Mouse (Mus musculus) midbrain, embryonic 14.5 days (tissue): ENCODE measurements at regions not wholly inside any gene's neighbourhood (a gene's known extent, or its start where the extent isn't known, plus 50 kb on each side); places are given as distances from the start of the nearest gene placed in this dataset.

Experiments used
- ATAC-seq: fragments of 200-750 bp; cut with Nextera tagmentation; 2 replicates; pipeline ENCODE4 v1.8.0; 2017; ENCODE audit warnings: moderate number of reproducible peaks, moderate library complexity; ENCODE audit not compliant: low FRiP score, low TSS enrichment
- DNase-seq: peaks from one replicate; pipeline ENCODE4 v3.0.0-alpha.2; 2015
- H3K27ac ChIP-seq: fragments of 300-500 bp; sonication (generic); replicated peaks from 2 replicates; pipeline ENCODE4 v1.5.1; 2014; ENCODE audit warnings: mild to moderate bottlenecking, low read depth, low read length, moderate library complexity
- H3K27me3 ChIP-seq: fragments of 300-500 bp; sonication (generic); 2 replicates; pipeline ENCODE4 v1.6.1; 2014; ENCODE audit warnings: low read length, control low read depth, mixed read lengths; ENCODE audit not compliant: control insufficient read depth, insufficient read depth
- H3K36me3 ChIP-seq: fragments of 300-500 bp; sonication (generic); 2 replicates; pipeline ENCODE4 v1.6.1; 2014; ENCODE audit warnings: low read length, control low read depth; ENCODE audit not compliant: control insufficient read depth, insufficient read depth
- H3K4me1 ChIP-seq: fragments of 300-500 bp; sonication (generic); 2 replicates; pipeline ENCODE4 v1.6.1; 2014; ENCODE audit warnings: mild to moderate bottlenecking, antibody characterized with exemption, low read length, control low read depth; ENCODE audit not compliant: control insufficient read depth, insufficient read depth
- H3K4me2 ChIP-seq: fragments of 300-500 bp; sonication (generic); 2 replicates; pipeline ENCODE4 v1.6.1; 2014; ENCODE audit warnings: mild to moderate bottlenecking, low read length, moderate library complexity
- H3K4me3 ChIP-seq: fragments of 300-500 bp; sonication (generic); replicated peaks from 2 replicates; pipeline ENCODE4 v1.5.1; 2014; ENCODE audit warnings: low read depth, low read length
- H3K9ac ChIP-seq: fragments of 300-500 bp; sonication (generic); replicated peaks from 2 replicates; pipeline ENCODE4 v1.6.1; 2014; ENCODE audit warnings: mild to moderate bottlenecking, low read length, moderate library complexity
- H3K9me3 ChIP-seq: fragments of 300-500 bp; sonication (generic); 2 replicates; pipeline ENCODE4 v1.6.1; 2016; ENCODE audit warnings: low read length, control low read depth, mixed read lengths; ENCODE audit not compliant: control insufficient read depth
- WGBS: fragments of 180-500 bp; shearing (Covaris S2); extraction: QIAGEN DNeasy Blood & Tissue Kit; methylation state at CpG from one replicate; pipeline ENCODE4 v1.1.7; 2014; 5-methylcytosine and 5-hydroxymethylcytosine counted together

GRCm38 (mm10) chr14:97403176-97403795 lies 766.3 kb downstream of the Dach1 start:
- H3K4me3 ChIP-seq, result no peak overlapping the region
- H3K4me2 ChIP-seq, result no peak overlapping the region
- WGBS, result 58% methylated on average over 3 of the region's 3 CpGs
- no peaks in the 10 kb centered on the region for H3K9me3 ChIP-seq
- no peaks in the 10 kb centered on the region for H3K36me3 ChIP-seq
- ATAC-seq, result no peak
- no peak overlapping the region for H3K9ac ChIP-seq
- H3K27me3 ChIP-seq, result no peaks in the 10 kb centered on the region
- H3K4me1 ChIP-seq, result no peaks in the 10 kb centered on the region
- DNase-seq, result no peak
- H3K27ac ChIP-seq, result no peak overlapping the region

DNA sequence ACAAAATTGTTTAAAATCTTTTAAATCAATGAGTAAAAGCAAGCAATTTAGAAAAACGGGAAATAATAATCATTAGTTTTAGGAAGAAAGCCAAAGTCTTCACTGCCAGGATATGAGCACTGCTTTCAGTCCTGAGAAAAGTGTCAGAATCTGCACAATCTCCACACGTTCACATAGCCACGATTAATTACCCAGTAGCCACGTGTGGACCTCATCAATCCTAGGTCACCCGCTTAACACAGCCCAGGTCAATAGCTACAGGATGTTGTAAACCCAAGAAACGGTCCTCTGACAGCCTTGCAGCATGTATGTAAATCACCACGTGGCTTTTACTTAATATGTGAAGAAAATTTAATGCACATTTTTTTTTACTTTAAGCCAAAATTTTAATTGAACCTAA lies 773.2 kb downstream of the Dach1 start:
- Histone ChIP-seq H3K4me1 (0 out of 2 replicates have a peak, but pooled peaks cover 3% of the 10 kb centered on the region), H3K9me3 (no peaks in the 10 kb centered on the region), H3K9ac (no peak overlapping the region), H3K27ac (no peak overlapping the region), H3K27me3 (no peaks in the 10 kb centered on the region), H3K4me2 (no peak overlapping the region), H3K36me3 (no peaks in the 10 kb centered on the region), H3K4me3 (no peak overlapping the region)
- ATAC-seq (no peak), DNase-seq (peak; percentile 11)
- WGBS, result 60% methylated on average over 7 of the region's 7 CpGs

DNA sequence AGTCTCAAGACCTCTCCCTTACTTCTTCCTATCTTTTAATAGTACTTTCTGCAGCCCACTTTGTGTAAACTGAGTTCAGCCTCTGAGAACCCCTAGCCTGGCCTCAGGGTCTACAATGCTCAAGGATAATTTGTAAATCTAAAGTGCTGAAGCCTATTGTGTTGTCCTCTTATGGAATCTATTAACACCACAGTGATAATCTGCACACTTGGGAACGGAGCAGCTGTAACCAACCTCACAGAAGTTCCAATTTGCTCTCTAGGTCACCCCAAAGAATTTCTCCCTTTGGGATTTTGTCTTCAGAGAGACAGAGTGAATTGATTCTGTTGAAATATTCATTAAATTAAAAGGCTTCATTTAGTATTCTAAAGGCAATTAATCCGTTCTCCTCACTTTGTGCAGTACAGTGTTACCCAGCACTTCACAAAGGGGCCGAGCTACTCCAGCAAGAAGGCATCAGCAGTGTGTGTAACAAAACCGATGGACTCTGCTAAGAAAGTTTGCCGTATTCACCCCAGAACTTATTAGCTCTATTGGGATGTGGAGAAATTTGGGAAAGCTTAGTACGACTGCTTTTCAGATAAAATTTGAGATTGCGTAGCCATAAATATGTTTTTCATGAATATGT lies 773.7 kb downstream of the Dach1 start:
- 0 out of 2 replicates have a peak, but pooled peaks have one; percentile 40 for ATAC-seq
- H3K36me3 ChIP-seq, result no peaks in the 10 kb centered on the region
- H3K27ac ChIP-seq, result no peak overlapping the region
- H3K4me1 ChIP-seq, result 0 out of 2 replicates have a peak, but pooled peaks cover 3% of the 10 kb centered on the region
- H3K27me3 ChIP-seq, result no peaks in the 10 kb centered on the region
- WGBS, result 37% methylated on average over 7 of the region's 7 CpGs
- no peak overlapping the region for H3K4me3 ChIP-seq
- no peak overlapping the region for H3K4me2 ChIP-seq
- no peaks in the 10 kb centered on the region for H3K9me3 ChIP-seq
- H3K9ac ChIP-seq, result no peak overlapping the region
- DNase-seq, result peak; percentile 28

- Histone ChIP-seq H3K27me3 (no peaks in the 10 kb centered on the region), H3K36me3 (no peaks in the 10 kb centered on the region), H3K4me2 (no peak overlapping the region), H3K4me1 (no peaks in the 10 kb centered on the region), H3K9ac (no peak overlapping the region), H3K4me3 (no peak overlapping the region), H3K27ac (no peak overlapping the region), H3K9me3 (no peaks in the 10 kb centered on the region)
- 72% methylated on average over 2 of the region's 2 CpGs for WGBS
- ATAC-seq, result no peak
- DNase-seq, result no peak
These were observed 780.6 kb downstream of the Dach1 start for GRCm38 (mm10) chr14:97389005-97389404.

GRCm38 (mm10) chr14:97380131-97380530 lies 789.4 kb downstream of the Dach1 start:
- Histone ChIP-seq H3K4me3 (no peak overlapping the region), H3K9ac (no peak overlapping the region), H3K4me2 (no peak overlapping the region), H3K4me1 (no peaks in the 10 kb centered on the region), H3K27ac (no peak overlapping the region), H3K9me3 (no peaks in the 10 kb centered on the region), H3K36me3 (no peaks in the 10 kb centered on the region), H3K27me3 (no peaks in the 10 kb centered on the region)
- 84% methylated on average over 3 of the region's 3 CpGs for whole genome bisulfite sequencing
- DNase-seq (no peak), ATAC-seq (no peak)

GRCm38 (mm10) chr14:97356915-97357314 lies 812.6 kb downstream of the Dach1 start:
- ATAC-seq (no peak), DNase-seq (no peak)
- no peak overlapping the region for H3K9ac ChIP-seq
- no peaks in the 10 kb centered on the region for H3K36me3 ChIP-seq
- H3K27ac ChIP-seq, result no peak overlapping the region
- H3K4me3 ChIP-seq, result no peak overlapping the region
- no peak overlapping the region for H3K4me2 ChIP-seq
- no peaks in the 10 kb centered on the region for H3K27me3 ChIP-seq
- H3K9me3 ChIP-seq, result no peaks in the 10 kb centered on the region
- H3K4me1 ChIP-seq, result no peaks in the 10 kb centered on the region
- WGBS, result 82% methylated on average over 7 of the region's 7 CpGs

- no peak overlapping the region for H3K9ac ChIP-seq
- H3K4me3 ChIP-seq, result no peak overlapping the region
- no peaks in the 10 kb centered on the region for H3K27me3 ChIP-seq
- H3K9me3 ChIP-seq, result no peaks in the 10 kb centered on the region
- no peak overlapping the region for H3K4me2 ChIP-seq
- no peak overlapping the region for H3K27ac ChIP-seq
- no peak for ATAC-seq
- WGBS, result 80% methylated on average over 2 of the region's 2 CpGs
- no peak for DNase-seq
- no peaks in the 10 kb centered on the region for H3K4me1 ChIP-seq
- no peaks in the 10 kb centered on the region for H3K36me3 ChIP-seq
These were observed 821.6 kb downstream of the Dach1 start for GRCm38 (mm10) chr14:97347970-97348369.

- peak; percentile 85 for DNase-seq
- H3K27ac ChIP-seq, result no peak overlapping the region
- 14% methylated on average over 2 of the region's 2 CpGs for WGBS
- peak; percentile 70; the same call in 1 of the 2 replicates for ATAC-seq
- no peaks in the 10 kb centered on the region for H3K27me3 ChIP-seq
- no peaks in the 10 kb centered on the region for H3K36me3 ChIP-seq
- H3K4me3 ChIP-seq, result no peak overlapping the region
- no peak overlapping the region for H3K4me2 ChIP-seq
- H3K9me3 ChIP-seq, result no peaks in the 10 kb centered on the region
- no peak overlapping the region for H3K9ac ChIP-seq
- no peaks in the 10 kb centered on the region for H3K4me1 ChIP-seq
These were observed 812.5 kb upstream of the Klhl1 start for GRCm38 (mm10) chr14:97331388-97331787.

DNA sequence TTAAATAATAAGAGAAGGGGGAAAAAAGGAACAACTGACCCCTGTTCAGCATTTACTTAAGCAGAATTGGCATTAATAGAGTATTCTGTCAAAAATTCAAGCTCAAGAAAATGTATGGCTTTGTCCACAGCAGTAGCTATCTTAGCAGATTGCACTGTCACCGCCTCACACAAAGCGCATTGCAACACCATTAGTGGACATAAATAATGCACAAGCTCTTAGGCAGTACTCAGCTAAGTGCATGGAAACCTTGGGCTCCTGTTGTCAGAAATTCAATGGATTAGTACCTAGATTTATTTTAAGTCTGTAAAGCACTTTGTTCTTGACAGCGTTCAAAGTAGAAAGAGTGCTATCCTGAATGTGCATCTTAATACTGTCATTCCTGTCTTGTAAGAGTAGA lies 811.1 kb upstream of the Klhl1 start:
- no peaks in the 10 kb centered on the region for H3K4me1 ChIP-seq
- H3K36me3 ChIP-seq, result no peaks in the 10 kb centered on the region
- no peak overlapping the region for H3K4me2 ChIP-seq
- H3K9ac ChIP-seq, result no peak overlapping the region
- WGBS, result 61% methylated on average over 3 of the region's 3 CpGs
- H3K27ac ChIP-seq, result no peak overlapping the region
- no peak overlapping the region for H3K4me3 ChIP-seq
- no peaks in the 10 kb centered on the region for H3K9me3 ChIP-seq
- no peaks in the 10 kb centered on the region for H3K27me3 ChIP-seq
- peak; percentile 46 for DNase-seq
- ATAC-seq, result no peak
